Mouse (Mus musculus) erythroblast, embryonic 14.5 days (primary cell): ENCODE data around the gene Pdgfa.

Experiments
- GATA1 ChIP-seq: IDR thresholded peaks from 2 replicates; pipeline ENCODE4 v1.6.1; 2012; ENCODE audit warnings: low read length, inconsistent platforms, mixed read lengths
- TAL1 ChIP-seq: IDR thresholded peaks from 3 replicates; pipeline ENCODE4 v1.6.1; 2012; ENCODE audit warnings: low read length, inconsistent platforms, mixed read lengths

DNA sequence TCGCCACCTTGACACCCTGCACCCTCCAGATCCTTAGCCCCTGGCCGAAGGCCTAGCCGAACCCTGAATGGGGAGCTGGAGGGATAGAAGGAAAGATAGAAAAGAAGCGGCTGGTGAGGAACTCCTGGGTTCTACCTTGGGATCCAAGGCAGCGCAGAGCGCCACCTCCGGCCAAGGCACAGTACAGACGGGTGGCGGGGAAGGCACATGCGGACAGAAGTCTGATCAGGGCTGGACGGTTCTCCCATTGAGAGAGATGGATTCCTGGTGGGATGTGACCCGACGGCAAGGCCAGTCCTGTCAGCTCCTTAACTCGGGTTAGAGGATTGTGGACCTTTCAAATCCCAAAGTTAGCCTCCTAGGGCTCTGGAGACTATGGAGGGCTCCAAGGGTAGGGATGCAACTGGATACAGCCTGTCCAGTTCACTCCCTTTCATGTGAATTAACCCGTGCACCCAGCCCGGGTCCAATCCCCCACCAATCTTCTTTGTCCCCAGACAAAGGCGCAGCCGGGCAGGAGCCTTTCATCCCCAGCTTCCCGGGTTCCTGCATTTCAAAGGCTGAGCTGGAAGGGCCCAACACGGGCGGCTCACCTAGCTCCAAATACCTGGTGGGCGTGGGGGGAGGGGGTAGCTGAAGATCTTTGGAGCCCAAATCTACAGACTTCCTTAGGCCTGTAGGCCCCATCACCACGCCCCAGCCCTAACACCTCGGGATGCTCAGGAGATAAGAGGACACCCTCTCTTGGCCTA, 672 bp downstream of the Pdgfa start:
- TF ChIP-seq TAL1 (no peak), GATA1 (no peak)
